Mouse (Mus musculus) granulocyte monocyte progenitor cell, adult 5-6 weeks (primary cell): Measurements from ENCODE around the gene Agpat4. TPM values are rescaled to one million over a fixed set of nuclear protein-coding genes. Genes with fewer than 3 reads are reported as not detected.
"Not testable (repeated sequence)": the region's sequence is repeated elsewhere in the genome, so short reads cannot be mapped to it uniquely, and the experiment has no call there.

Experiments
- ATAC-seq: replicated peaks from 2 replicates; pipeline ENCODE4 v1.8.0; 2016; ENCODE audit warnings: mild to moderate bottlenecking, moderate TSS enrichment, inconsistent platforms; ENCODE audit not compliant: poor library complexity, severe bottlenecking
- total RNA-seq, 2 experiments: library from RNA; stranded (forward) in 1 of 2; stranded (reverse) in 1 of 2; fragments of 200-712, 200-1000 nt in 1 of 2; fragments of >200 nt in 1 of 2; fragmentation: Nextera tagmentation in 1 of 2; gene quantifications; 2 replicates each; pipeline ENCODE4 v1.2.3; 2014 to 2017

The Agpat4 gene
- total RNA-seq, 2 experiments from 2014 or later = 0.46 to 4.9 TPM

DNA sequence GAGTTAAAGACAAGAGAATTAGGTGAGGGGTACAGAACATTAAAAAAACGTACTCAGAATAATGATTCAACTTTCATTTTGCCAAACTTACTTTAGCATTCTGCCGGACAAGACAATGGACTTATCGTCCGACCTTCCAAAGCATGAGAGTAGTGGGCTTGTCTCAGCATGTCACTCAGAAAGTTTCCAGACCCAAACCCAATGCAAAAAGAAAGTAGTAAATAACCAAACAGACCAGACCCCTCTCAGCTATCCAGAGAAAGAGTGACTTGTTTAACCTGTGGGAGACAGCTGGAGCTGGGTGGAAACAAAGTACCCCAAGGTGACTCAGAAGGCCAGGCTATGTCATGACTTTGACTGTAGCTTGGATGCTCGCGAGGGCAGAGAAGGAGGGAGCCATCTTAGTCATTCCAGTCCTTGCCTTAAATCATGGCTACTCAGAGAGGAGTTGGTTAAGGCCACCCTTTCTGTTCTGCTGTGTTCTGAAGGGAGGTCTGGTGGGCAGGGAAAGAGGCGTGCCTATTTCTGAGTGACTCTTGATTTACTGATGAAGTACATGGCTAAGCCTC lies 2.8 kb downstream of the Agpat4 start:
- no peak for ATAC-seq

DNA sequence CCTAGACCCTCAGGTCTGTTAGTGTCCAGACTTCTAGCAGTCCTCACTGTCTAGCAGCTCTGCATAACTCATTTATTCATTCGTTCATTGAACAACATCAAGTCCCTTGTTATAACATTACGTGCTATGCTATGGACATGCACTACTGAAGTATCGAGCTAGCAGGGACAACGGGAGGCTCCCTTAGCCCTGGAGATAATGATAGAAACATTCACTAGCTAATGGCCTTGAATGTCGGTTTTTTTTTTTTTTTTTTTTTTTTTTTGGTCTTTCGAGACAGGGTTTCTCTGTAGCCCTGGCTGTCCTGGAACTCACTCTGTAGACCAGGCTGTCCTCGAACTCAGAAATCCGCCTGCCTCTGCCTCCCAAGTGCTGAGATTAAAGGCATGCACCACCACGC lies 3.8 kb downstream of the Agpat4 start:
- ATAC-seq = not testable (repeated sequence)

DNA sequence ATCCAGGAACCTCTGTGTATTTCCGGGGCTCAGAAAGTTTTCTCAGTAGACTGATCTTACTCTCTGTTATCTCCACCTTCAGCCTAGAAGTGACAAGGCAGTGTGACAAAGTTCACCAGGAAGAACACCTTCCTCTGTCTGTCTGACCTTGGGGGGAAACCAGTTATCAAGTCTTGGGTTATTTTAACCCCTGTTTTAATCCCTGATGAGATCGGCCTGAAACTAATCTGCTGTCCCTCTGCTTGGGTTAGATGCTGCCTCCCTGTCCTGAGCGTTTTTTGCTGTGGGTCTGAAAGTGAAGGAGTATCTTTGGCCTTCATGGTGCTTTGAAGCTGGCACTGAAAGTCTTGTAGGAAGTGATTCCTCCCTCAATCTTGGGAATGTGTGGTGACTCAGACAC lies 4.7 kb downstream of the Agpat4 start:
- no peak for ATAC-seq

DNA sequence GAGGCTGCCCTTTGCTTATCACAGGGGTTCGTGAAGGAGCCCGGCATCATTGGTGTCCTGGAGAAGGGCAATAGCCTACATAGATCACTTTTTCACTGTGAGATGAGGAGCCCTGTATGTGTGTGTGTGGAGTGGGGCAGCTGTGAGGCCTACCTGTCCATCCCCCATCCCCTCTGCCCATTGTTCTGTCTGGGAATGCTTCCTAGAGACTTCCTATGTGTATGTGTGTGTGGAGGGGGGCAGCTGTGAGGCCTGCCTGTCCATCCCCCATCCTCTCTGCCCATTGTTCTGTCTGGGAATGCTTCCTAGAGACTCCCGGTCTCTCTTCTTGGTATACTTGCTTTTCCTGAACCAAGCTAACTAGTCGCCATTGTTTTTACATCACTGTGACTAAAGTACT lies 8.6 kb downstream of the Agpat4 start:
- ATAC-seq = no peak

DNA sequence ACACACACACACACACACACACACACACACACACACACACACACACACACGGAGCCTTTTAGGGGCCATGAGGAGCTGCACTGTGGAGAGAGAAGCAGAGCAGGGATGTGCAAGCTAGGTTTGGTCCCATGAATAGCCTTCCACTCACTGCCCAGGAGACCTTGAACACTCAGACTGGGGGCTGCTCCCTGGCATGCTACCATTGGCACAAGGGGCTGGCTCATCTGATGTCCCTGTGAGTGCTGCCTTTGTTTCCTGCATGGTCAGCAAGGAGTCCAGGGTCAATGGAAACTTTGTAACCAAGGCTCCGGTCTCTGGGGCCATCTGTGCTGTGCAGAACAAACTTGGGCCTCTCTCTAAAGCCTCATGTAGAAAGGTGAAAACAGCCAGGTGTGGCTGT lies 10.5 kb downstream of the Agpat4 start:
- ATAC-seq = no peak

DNA sequence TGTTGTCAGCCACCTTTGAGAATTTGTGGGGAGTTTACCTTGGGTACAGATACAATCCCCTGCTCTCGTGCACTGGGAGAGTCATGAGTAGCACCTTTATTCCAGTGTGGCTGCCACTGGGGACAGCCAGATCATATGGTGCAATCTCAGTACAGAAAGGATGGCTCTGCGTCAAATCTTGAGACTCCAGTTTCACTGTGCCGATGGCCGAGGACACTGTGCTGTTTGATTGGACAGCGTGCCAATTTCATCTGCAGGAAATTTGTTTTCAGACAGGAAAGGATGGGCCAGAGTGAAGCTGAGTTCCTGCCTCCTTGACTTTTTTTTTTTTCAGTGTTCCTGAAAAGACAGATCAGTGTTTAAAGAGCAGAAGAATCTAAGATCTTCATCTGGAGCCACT lies 12.7 kb downstream of the Agpat4 start:
- ATAC-seq = no peak

DNA sequence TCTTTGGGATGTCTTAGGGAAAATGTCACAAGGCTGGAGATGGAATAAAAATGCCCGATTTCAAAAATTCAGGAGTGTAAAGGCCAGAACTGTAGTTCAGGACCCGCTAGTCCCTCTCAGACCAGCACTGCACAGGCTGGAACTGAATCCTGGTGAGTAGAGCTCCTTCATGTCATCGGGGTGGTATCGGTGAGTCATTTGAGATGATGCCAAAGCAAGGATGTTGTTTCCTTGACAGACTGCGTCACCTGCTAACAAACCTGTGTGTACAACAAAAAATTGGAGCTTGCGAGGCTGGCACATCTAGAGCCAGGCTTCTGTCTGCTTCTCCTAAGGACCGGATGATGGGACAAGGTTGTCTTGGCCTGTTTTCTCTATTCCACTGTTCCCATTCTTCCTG lies 13.1 kb downstream of the Agpat4 start:
- ATAC-seq = no peak

DNA sequence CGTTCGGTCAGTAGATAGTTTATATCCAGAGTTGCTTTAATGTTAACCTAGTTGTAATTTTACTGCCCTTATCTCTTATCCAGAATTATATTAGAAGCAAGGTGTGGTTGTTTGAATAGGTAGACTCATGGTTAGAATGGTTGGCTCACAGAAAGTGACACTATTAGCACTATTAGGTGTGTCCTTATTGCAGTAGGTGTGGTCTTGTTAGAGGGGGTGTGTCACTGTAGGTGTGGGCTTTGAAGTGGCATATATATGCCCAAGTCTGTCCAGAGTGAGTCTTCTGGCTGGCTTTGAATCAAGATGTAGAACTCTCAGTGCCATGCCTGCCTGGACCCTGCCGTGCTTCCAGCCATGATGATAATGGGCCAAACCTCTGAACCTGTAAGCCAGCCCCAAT lies 14.4 kb downstream of the Agpat4 start:
- ATAC-seq = no peak

DNA sequence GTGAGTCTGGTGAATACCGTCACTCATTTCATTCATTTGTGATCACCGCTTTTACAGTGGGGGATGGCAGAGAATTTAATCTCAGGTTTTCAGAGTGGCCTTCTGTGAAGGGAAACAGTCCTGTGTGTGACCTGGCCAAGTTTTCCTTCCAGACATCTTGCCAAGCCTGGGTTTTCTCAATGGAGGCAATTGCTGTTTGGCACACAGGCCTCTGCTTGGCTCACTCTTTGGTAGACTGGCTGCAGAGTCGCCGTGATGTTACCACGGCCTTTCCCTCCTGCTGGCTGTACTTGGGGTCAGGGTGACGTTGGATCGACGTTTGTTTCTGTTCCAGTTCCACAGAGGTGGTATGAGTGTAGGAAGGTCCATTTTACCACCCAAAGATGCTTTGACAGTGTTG lies 15.5 kb downstream of the Agpat4 start:
- no peak for ATAC-seq

DNA sequence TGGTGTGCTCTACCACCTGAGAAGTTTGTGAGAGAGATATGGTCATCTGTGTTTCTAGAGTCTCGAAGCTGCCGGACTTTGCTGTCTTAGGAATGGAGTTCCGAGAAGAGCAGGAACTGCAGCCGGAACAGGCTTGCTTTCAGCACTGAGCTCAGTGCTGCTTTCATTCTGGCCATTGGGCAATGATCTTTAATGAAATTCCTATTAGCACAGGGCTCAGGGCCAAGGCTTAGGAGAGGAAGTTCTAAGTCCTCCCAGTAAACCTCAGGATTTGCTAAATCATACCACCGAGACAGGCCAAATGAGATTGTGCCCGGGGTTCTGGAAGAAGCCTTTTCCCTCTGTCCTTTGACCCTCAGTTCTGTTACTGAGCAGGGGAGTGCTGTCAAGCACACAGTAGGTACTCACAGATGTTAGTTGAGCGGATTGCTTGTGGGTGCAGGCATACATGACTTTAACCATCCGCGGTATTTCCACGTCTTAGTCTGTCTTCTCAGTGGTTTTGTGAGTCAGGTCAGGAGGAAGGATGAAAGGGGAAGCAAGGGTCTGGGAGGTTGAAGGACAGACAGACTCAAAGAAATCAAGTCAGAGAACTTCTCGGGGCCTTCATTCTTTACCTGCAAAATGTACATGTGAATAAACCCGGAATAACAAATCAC lies 16.6 kb downstream of the Agpat4 start:
- ATAC-seq = peak; percentile 89

DNA sequence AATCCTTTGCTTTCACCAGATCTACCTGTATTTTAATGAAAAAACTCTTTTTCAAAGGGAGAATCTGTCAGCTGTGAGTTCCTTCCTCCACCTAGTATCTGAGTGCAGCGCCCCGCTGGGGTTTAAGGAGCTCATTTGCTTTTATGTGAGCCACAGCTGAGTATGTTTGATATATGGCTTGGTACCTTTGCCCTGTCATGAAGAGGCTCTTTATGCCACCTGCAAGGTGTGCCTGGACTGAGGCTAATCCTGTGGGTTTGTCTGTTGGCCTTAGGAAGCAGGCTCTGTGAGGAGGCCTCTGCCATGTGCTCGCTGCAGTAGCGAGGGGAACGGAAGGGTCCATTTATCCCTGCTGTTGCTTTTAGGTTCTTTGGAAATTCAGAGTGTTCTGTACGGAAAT lies 19.9 kb downstream of the Agpat4 start:
- no peak for ATAC-seq

DNA sequence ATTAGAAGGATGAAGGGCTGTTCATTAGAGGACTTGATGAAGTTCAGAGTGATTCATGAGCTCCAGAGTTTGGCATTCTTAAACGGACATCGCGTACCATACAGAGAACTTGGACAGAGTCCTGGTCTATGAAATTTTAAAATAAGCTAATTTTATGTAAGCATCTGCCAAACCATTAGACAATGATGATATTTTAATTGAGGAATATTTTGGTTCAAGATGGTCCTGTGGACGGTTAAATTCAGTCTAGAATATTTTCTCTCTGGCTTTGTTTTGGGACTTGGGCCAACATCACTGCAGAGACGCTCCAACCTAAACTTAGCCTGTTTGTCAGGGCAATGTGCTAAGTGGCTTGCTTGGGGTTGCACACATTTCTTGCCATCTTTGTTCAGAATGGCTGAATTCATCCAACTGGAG lies 25.5 kb downstream of the Agpat4 start:
- no peak for ATAC-seq

DNA sequence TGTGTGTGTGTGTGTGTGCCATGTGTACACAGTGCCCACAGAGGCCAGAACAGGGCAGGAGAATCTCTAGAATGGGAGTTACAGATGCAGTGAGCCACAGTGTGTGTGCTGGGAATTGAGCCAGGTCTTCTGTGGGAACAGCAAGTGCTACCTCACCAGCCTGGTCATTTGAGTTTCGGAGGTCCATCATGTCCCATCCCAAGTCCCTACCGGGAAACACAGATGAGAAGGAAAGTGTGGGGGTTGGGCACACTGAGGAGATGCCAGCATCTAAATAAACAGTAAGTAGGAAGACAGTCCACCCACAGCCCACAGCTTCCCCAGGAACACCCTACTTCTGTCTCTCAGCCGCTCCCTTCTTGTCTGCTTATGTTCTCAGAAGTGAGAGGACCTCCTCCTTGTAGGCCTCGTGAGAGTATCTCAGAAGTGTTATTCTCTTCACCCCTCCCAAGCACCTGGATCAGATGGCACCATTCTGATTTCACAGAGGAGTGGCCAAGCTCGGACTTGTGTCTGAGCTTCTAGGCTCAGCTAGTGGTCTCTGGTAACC lies 27.7 kb downstream of the Agpat4 start:
- no peak for ATAC-seq

DNA sequence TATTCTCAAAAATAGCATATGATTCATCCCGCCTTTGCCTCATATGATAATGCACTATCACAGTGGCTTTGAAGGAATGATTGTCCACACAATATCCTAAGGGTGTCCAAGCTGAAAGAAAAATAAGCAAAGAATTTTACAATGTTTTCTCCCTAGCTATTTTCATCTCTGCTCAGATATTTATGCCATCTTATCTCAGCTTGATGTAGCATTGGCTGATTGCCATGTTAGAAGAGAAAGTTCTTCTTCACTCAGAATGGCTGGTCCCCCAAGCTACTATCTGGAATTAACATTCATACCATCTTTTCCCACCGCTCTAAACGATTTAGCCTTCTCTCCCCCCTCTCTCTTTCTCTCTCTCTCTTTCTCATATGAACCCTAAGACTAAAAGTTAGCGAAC lies 29.3 kb downstream of the Agpat4 start:
- ATAC-seq = no peak

DNA sequence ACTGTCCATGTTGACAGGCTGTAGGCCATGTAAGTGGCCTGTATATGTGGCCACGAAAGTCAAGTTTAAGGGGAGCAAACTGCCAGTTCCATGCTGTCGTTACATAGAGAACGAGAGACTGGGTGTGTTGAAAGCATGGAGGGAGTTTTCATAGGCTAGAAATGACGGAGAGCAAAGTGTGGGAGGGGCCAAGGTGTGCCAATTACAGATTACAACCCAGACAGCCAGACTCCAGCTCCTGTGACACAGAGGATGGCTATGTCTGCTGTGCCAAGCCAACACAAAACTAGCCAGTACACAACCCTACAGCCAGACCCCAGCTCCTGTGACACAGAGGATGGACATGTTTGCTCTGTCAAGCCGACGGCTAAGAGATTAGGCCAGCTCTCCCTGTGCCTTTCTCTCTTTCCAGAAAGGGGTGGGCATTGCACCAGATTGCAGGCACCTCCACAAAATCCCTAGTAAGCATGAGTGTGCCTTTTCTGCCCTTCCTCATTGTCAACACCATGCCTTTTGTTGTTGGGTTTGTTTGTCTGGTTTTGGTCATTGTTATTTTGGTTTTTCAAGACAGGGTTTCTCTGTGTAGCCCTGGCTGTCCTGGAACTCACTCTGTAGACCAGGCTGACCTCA lies 30.8 kb downstream of the Agpat4 start:
- no peak; the same call in 1 of the 2 replicates for ATAC-seq

DNA sequence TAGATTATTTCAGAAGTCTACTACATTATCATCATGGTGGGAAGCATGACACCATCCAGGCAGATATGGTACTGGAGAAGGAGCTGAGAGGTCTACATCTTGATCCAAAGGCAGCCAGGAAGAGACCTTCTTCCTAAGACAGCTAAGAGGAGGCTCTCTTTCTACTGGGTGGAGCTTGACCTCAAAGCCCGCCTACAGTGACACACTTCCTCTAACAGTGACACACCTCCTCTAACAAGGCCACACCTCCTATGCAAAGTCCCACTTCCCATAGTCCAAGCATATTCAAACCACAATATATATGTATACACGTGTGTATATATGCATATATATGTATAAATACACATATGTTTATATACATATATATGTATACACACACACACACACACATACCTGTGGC lies 32.5 kb downstream of the Agpat4 start:
- peak; percentile 62 for ATAC-seq

DNA sequence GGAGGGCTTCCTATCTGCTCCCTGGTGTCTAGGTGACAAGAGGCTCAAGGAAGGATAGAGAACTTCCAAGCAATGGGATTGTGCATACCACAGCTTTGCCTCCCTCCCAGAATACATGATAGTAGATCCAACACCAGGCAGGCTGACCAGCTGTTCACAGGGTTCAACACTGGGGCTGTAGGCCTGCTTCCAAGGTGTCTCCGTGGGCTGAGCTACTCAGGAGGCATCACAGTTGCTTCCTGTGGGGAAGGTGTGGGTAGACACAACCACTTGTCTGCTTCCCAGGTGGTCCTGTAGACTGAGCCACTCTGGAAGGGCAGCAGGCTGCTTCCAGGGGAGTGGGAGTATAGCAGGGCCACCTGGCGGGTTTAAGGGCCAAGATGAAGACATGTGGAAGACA lies 35.8 kb downstream of the Agpat4 start:
- ATAC-seq = no peak

DNA sequence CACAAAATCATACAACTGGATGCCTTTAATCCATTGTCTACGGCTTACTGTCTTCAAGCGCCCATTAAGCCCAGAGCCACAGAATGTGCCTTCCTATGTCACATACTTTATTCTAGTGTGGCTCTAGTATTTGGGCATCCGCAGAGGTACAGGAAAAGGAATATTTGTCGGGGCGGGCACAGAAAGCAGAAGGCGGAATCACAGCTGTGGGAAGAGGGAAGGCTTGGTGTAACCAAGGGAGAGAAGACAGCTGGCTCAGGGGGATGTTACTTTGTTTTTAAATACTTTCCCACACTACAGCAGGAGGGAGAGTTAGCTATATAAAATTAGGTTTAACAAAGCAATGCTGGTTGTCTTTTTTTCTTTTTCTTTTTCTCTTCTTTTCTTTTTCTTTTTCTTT lies 36.7 kb downstream of the Agpat4 start:
- no peak for ATAC-seq

DNA sequence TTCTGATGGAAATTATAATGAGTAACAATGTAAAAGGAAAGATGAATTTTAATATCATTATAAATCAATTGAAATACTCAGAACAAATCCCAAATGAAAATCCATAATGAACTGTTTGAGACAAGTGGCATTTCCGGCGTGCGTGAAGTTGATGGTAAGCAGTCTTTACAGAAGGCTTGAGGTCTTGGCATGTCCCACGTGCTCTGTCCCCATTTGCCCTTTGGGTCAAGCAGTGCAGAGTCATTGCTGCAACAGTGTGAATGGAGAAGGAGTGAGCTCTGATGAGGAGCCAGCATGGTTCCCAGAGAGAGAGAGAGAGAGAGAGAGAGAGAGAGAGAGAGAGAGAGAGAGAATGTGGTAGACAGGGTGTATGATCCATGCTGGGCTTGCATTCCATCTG lies 37.4 kb downstream of the Agpat4 start:
- ATAC-seq = no peak

DNA sequence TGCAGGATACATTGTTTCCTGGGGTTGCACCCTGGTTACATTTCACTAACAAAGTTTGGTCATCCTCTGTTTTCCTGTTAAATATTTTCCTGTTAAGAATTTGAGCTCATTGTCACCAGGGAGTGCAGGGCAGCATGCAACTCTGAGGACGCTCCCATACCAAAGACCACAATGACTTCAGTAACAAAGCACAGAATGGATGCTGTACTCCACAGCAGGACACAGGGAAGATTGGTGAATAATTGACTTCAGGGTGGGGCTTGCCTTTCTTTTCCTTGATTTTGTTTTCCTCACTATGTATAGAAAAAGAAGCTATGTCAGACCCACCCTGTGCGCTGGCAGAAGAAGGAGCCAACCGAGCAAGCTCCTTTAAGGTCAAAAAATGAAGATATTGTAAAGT lies 38.2 kb downstream of the Agpat4 start:
- ATAC-seq = no peak

DNA sequence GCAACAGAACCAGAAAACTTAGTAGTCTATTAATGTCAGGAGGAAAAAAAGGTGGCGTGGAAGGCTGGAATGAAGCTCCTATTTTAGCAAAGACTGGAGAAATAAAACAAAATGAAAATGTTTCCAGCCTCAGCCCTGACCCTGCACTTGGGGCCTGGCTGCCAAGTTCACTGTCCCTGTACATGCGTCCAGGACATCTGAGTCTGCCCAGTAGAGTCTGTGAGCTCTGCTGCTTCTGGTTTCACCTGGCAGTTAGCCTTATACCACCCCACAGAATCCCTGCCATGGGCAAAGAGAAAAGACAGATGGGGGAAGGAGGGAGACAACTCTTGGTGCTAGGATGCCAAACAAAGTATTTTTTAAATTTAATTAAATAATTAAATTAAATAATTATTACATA lies 38.7 kb downstream of the Agpat4 start:
- no peak for ATAC-seq
